Mouse (Mus musculus) CH12.LX (cell line): ENCODE measurements at regions not wholly inside any gene's neighbourhood (a gene's known extent, or its start where the extent isn't known, plus 50 kb on each side); places are given as distances from the start of the nearest gene placed in this dataset.

Source experiments
- DNase-seq: peaks from one replicate; pipeline ENCODE4 v3.0.0-alpha.2; 2013; ENCODE audit errors: extremely low read depth
- H3K27ac ChIP-seq: 2 replicates; pipeline ENCODE4 v1.5.1; 2012; ENCODE audit warnings: low read depth, mild to moderate bottlenecking, control low read depth, moderate library complexity; ENCODE audit not compliant: insufficient read depth
- H3K27me3 ChIP-seq: replicated peaks from 2 replicates; pipeline ENCODE3; 2012; ENCODE audit warnings: inconsistent platforms
- H3K36me3 ChIP-seq, 2 experiments: replicated peaks in 1 of 2; 2 replicates each; pipeline versions ENCODE3 to v1.6.1; 2012; ENCODE audit warnings: inconsistent platforms in 1 of 2, low read length in 1 of 2, mild to moderate bottlenecking in 1 of 2, mixed read lengths in 1 of 2, moderate library complexity in 1 of 2; ENCODE audit not compliant: control insufficient read depth in 1 of 2, insufficient read depth in 1 of 2
- H3K4me1 ChIP-seq, 2 experiments: 2 replicates each; pipeline ENCODE4 v1.6.1; 2012; ENCODE audit warnings: inconsistent platforms in 1 of 2, moderate library complexity in 1 of 2; ENCODE audit not compliant: insufficient read depth in 2 of 2, control insufficient read depth in 1 of 2
- H3K4me2 ChIP-seq: 2 replicates; pipeline ENCODE4 v1.6.1; 2012; ENCODE audit warnings: low read depth, mild to moderate bottlenecking, control low read depth; ENCODE audit not compliant: poor library complexity, insufficient read depth, severe bottlenecking
- H3K4me3 ChIP-seq, 3 experiments: fragments of 150-350 bp in 1 of 3; sonication (generic) in 1 of 3; replicated peaks in 1 of 3; 2 replicates each; pipeline versions ENCODE3 to v1.5.1; 2011 to 2012; ENCODE audit warnings: low read depth in 2 of 3, low read length in 2 of 3, mild to moderate bottlenecking in 2 of 3, moderate library complexity in 2 of 3, control low read depth in 1 of 3, improper control_type of control experiment in 1 of 3, inconsistent platforms in 1 of 3, mixed read lengths in 1 of 3; ENCODE audit not compliant: poor library complexity in 1 of 3
- H3K79me2 ChIP-seq: replicated peaks from 2 replicates; pipeline ENCODE4 v1.6.1; 2012; ENCODE audit warnings: mild to moderate bottlenecking, moderate library complexity; ENCODE audit not compliant: control insufficient read depth, poor library complexity, insufficient read depth, severe bottlenecking; ENCODE audit errors: extremely low read depth
- H3K9ac ChIP-seq: 2 replicates; pipeline ENCODE4 v1.6.1; 2012; ENCODE audit warnings: low read depth, mild to moderate bottlenecking, control low read depth, moderate library complexity; ENCODE audit not compliant: insufficient read depth
- H3K9me3 ChIP-seq: replicated peaks from 2 replicates; pipeline ENCODE3; 2012; ENCODE audit warnings: low read length, inconsistent platforms, mixed read lengths
- CHD1 ChIP-seq: IDR thresholded peaks from 2 replicates; pipeline ENCODE4 v1.6.1; 2012; ENCODE audit warnings: low read depth, low read length, improper control_type of control experiment, inconsistent platforms
- E2F4 ChIP-seq: IDR thresholded peaks from 2 replicates; pipeline ENCODE4 v1.6.1; 2011; ENCODE audit warnings: low read depth, low read length, improper control_type of control experiment; ENCODE audit not compliant: insufficient replicate concordance
- EP300 ChIP-seq: IDR thresholded peaks from 2 replicates; pipeline ENCODE4 v1.6.1; 2011; ENCODE audit warnings: low read length, improper control_type of control experiment
- ETS1 ChIP-seq: conservative IDR thresholded peaks from 2 replicates; pipeline ENCODE4 v1.6.1; 2012; ENCODE audit warnings: low read depth, mild to moderate bottlenecking, inconsistent platforms, low read length, improper control_type of control experiment, moderate library complexity
- GABPA ChIP-seq: IDR thresholded peaks from 2 replicates; pipeline ENCODE4 v1.6.1; 2012; ENCODE audit warnings: low read depth, low read length, improper control_type of control experiment, inconsistent platforms; ENCODE audit not compliant: insufficient replicate concordance
- HCFC1 ChIP-seq: IDR thresholded peaks from 2 replicates; pipeline ENCODE4 v1.6.1; 2012; ENCODE audit warnings: low read depth, mild to moderate bottlenecking, inconsistent platforms, low read length, improper control_type of control experiment
- JUN ChIP-seq: IDR thresholded peaks from 2 replicates; pipeline ENCODE4 v1.6.1; 2011; ENCODE audit warnings: low read depth, mild to moderate bottlenecking, low read length, improper control_type of control experiment, moderate library complexity; ENCODE audit not compliant: insufficient read depth
- JUND ChIP-seq: conservative IDR thresholded peaks from 2 replicates; pipeline ENCODE4 v1.6.1; 2011; ENCODE audit warnings: low read depth, low read length, improper control_type of control experiment
- MAFK ChIP-seq: IDR thresholded peaks from 2 replicates; pipeline ENCODE4 v1.6.1; 2011; ENCODE audit warnings: low read length, improper control_type of control experiment; ENCODE audit not compliant: insufficient replicate concordance
- MAZ ChIP-seq: IDR thresholded peaks from 2 replicates; pipeline ENCODE4 v1.6.1; 2012; ENCODE audit warnings: low read depth, mild to moderate bottlenecking, inconsistent platforms, low read length, improper control_type of control experiment, moderate library complexity
- MEF2A ChIP-seq: IDR thresholded peaks from 2 replicates; pipeline ENCODE4 v1.6.1; 2014; ENCODE audit warnings: low read depth, mild to moderate bottlenecking, inconsistent platforms, low read length, improper control_type of control experiment, borderline replicate concordance
- MYC ChIP-seq: IDR thresholded peaks from 2 replicates; pipeline ENCODE4 v1.6.1; 2011; ENCODE audit warnings: low read depth, mild to moderate bottlenecking, improper control_type of control experiment, low read length
- NRF1 ChIP-seq: IDR thresholded peaks from 2 replicates; pipeline ENCODE4 v1.6.1; 2014; ENCODE audit warnings: low read depth, mild to moderate bottlenecking, inconsistent platforms, low read length, improper control_type of control experiment, moderate library complexity
- SIN3A ChIP-seq: IDR thresholded peaks from 2 replicates; pipeline ENCODE4 v1.6.1; 2012; ENCODE audit warnings: low read length, improper control_type of control experiment, inconsistent platforms
- TBP ChIP-seq: conservative IDR thresholded peaks from 2 replicates; pipeline ENCODE4 v1.6.1; 2011; ENCODE audit warnings: low read depth, low read length, improper control_type of control experiment
- UBTF ChIP-seq: IDR thresholded peaks from 2 replicates; pipeline ENCODE4 v1.6.1; 2012; ENCODE audit warnings: low read depth, mild to moderate bottlenecking, inconsistent platforms, low read length, improper control_type of control experiment, moderate library complexity
- USF1 ChIP-seq: IDR thresholded peaks from 2 replicates; pipeline ENCODE4 v1.6.1; 2014; ENCODE audit warnings: low read depth, mild to moderate bottlenecking, inconsistent platforms, low read length, improper control_type of control experiment
- ZC3H11A ChIP-seq: IDR thresholded peaks from 2 replicates; pipeline ENCODE4 v1.6.1; 2012; ENCODE audit warnings: low read depth, mild to moderate bottlenecking, inconsistent platforms, low read length, improper control_type of control experiment
- ZMIZ1 ChIP-seq: IDR thresholded peaks from 2 replicates; pipeline ENCODE4 v1.6.1; 2012; ENCODE audit warnings: low read depth, mild to moderate bottlenecking, inconsistent platforms, low read length, improper control_type of control experiment
- ZNF384 ChIP-seq: IDR thresholded peaks from 2 replicates; pipeline ENCODE4 v1.6.1; 2012; ENCODE audit warnings: low read depth, low read length, improper control_type of control experiment, inconsistent platforms
- dilution Hi-C: fragments of 300-500 bp; cut with MboI; formaldehyde crosslinking; loops from 2 replicates; pipeline ENCODE4 v1.14.3; 2020; ENCODE audit warnings: low sequenced_read_pairs; ENCODE audit not compliant: extremely low pct_unique_long_range_greater_than_20kb, extremely low pct_ligation_motif_present
- in situ Hi-C: fragments of 300-500 bp; cut with MboI; formaldehyde crosslinking; loops from 3 replicates; pipeline ENCODE4 v1.14.3; 2019; ENCODE audit warnings: low sequenced_read_pairs, low pct_ligation_motif_present, low pct_unique_long_range_greater_than_20kb, mixed read lengths

- no peak for DNase-seq
- no peak overlapping the region for H3K27ac ChIP-seq
- H3K4me2 ChIP-seq: no peak overlapping the region
- peaks cover 2 to 5% of the 10 kb centered on the region in 2 experiments for H3K4me1 ChIP-seq
- H3K9ac ChIP-seq: no peak overlapping the region
- H3K27me3 ChIP-seq: no peaks in the 10 kb centered on the region
- H3K9me3 ChIP-seq: peaks cover 5% of the 10 kb centered on the region
- no peak overlapping the region for H3K4me3 ChIP-seq
- H3K36me3 ChIP-seq: no peaks in the 10 kb centered on the region
- in situ Hi-C loops: no loop called here
- no peaks in the 10 kb centered on the region for H3K79me2 ChIP-seq
- TF ChIP-seq CHD1 (no peak), ZC3H11A (no peak), HCFC1 (no peak), JUN (no peak), ZNF384 (no peak), USF1 (no peak), MYC (no peak), EP300 (no peak), SIN3A (no peak), E2F4 (no peak), TBP (no peak), GABPA (no peak), MAZ (no peak), NRF1 (no peak), MEF2A (no peak)
- TF ChIP-seq, all 38 proteins: peak for 0
- dilution Hi-C loops: no loop called here
Measured at GRCm38 (mm10) chr16:25528313-25528712, 155.2 kb upstream of the Trp63 start.

- H3K79me2 ChIP-seq: no peaks in the 10 kb centered on the region
- dilution Hi-C loops (no loop called here), in situ Hi-C loops (no loop called here)
- H3K4me1 ChIP-seq: peaks cover 2 to 5% of the 10 kb centered on the region in 2 experiments
- no peak overlapping the region for H3K4me3 ChIP-seq
- H3K36me3 ChIP-seq: no peaks in the 10 kb centered on the region
- no peak for DNase-seq
- H3K9ac ChIP-seq: no peak overlapping the region
- H3K9me3 ChIP-seq: peaks cover 5% of the 10 kb centered on the region
- H3K27ac ChIP-seq: no peak overlapping the region
- no peak overlapping the region for H3K4me2 ChIP-seq
- H3K27me3 ChIP-seq: no peaks in the 10 kb centered on the region
- TF ChIP-seq UBTF (no peak), MYC (no peak), MAFK (no peak), USF1 (no peak), E2F4 (no peak), MAZ (no peak), ETS1 (no peak), JUND (no peak), ZMIZ1 (no peak)
- TF ChIP-seq, all 38 proteins: peak for 0
Measured at GRCm38 (mm10) chr16:25529681-25530080, 153.9 kb upstream of the Trp63 start.
